Mouse (Mus musculus) small intestine, adult 2 months (tissue): ENCODE results near the gene Rasal2.

Experiments used
- CTCF ChIP-seq: fragments of 200-500 bp; IDR thresholded peaks from 2 replicates; pipeline ENCODE4 v1.5.1; 2012; ENCODE audit warnings: low read depth, mild to moderate bottlenecking, control low read depth, inconsistent platforms, low read length, moderate library complexity, mixed read lengths; ENCODE audit not compliant: insufficient replicate concordance, insufficient read length; ENCODE audit errors: extremely low read depth
- POLR2A ChIP-seq: fragments of 200-500 bp; IDR thresholded peaks from 2 replicates; pipeline ENCODE4 v1.6.1; 2012; ENCODE audit warnings: low read depth, mild to moderate bottlenecking, control low read depth, inconsistent platforms, low read length, moderate library complexity

DNA sequence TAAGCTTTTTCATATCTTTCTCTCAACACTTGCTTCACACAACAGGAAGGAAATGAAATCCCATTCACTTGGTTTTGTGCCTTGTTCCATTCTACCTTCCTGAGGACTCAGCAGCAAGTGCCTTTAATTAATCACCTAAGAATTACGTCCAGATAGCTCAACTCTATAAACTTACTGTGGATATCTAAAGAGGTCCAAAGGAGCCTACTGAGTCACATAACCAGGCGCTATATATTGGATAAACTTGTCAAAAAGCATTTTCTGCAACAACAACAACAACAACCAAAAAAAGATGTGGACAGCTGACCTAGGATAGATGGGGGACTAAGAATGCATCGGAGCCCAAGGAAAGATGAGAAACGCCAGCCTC lies 1.1 kb downstream of the Rasal2 start:
- TF ChIP-seq POLR2A (no peak), CTCF (no peak)
